Mouse (Mus musculus): ENCODE measurements around the gene Zcchc14. TPM values are rescaled to one million over a fixed set of nuclear protein-coding genes. Genes with fewer than 3 reads are reported as not detected.

Gene Zcchc14
- polyA plus RNA-seq, 1 experiment from 2014 or later = 19.0 TPM

- H3K36me3 ChIP-seq (ENCODE audit: control insufficient read depth, insufficient read depth, low read length) = peaks cover 5% of the 10 kb centered on the region; the same call in 1 of the 2 replicates
- DNase-seq (ENCODE audit: low spot score) (no peak), ATAC-seq (ENCODE audit: insufficient number of reproducible peaks, low FRiP score, low TSS enrichment, low read depth) (no peak)
- H3K4me2 ChIP-seq (ENCODE audit: low read depth, severe bottlenecking) = no peak overlapping the region
- no peak overlapping the region for H3K27ac ChIP-seq (replicated peaks; ENCODE audit: low read depth, low read length)
- H3K27me3 ChIP-seq (ENCODE audit: control insufficient read depth, insufficient read depth, low read length) = no peaks in the 10 kb centered on the region
- H3K4me3 ChIP-seq (ENCODE audit: low read depth, low read length) = no peak overlapping the region
- no peak overlapping the region for H3K9ac ChIP-seq (ENCODE audit: low read length)
- H3K9me3 ChIP-seq (ENCODE audit: control insufficient read depth, low read length) = no peaks in the 10 kb centered on the region
- no peaks in the 10 kb centered on the region for H3K4me1 ChIP-seq (ENCODE audit: control insufficient read depth, insufficient read depth, low read length)
- WGBS = 91% methylated on average over 12 of the region's 12 CpGs
These were observed 92.9 kb downstream of the Zcchc14 start for GRCm38 (mm10) chr8:121559801-121560200.

- H3K36me3 ChIP-seq (ENCODE audit: control insufficient read depth, insufficient read depth, low read length) = peaks cover 8% of the 10 kb centered on the region; the same call in 1 of the 2 replicates
These were observed 94.2 kb downstream of the Zcchc14 start for GRCm38 (mm10) chr8:121558538-121558937.

GRCm38 (mm10) chr8:121557746-121558145, 95.0 kb downstream of the Zcchc14 start:
- Histone ChIP-seq H3K36me3 (ENCODE audit: control insufficient read depth, insufficient read depth, low read length) (peaks cover 11% of the 10 kb centered on the region; the same call in 1 of the 2 replicates), H3K27me3 (ENCODE audit: control insufficient read depth, insufficient read depth, low read length) (no peaks in the 10 kb centered on the region), H3K9me3 (ENCODE audit: control insufficient read depth, low read length) (no peaks in the 10 kb centered on the region), H3K4me3 (ENCODE audit: low read depth, low read length) (no peak overlapping the region), H3K4me1 (ENCODE audit: control insufficient read depth, insufficient read depth, low read length) (no peaks in the 10 kb centered on the region), H3K4me2 (ENCODE audit: low read depth, severe bottlenecking) (no peak overlapping the region), H3K27ac (replicated peaks; ENCODE audit: low read depth, low read length) (no peak overlapping the region), H3K9ac (ENCODE audit: low read length) (no peak overlapping the region)
- DNase-seq (ENCODE audit: low spot score) = no peak
- no peak for ATAC-seq (ENCODE audit: insufficient number of reproducible peaks, low FRiP score, low TSS enrichment, low read depth)
- 83% methylated on average over 11 of the region's 11 CpGs for WGBS

More at GRCm38 (mm10) chr8:121558538-121558937, 94.2 kb downstream of the Zcchc14 start:
- 81% methylated on average over 16 of the region's 16 CpGs for WGBS
- Histone ChIP-seq H3K9ac (ENCODE audit: low read length) (no peak overlapping the region), H3K4me2 (ENCODE audit: low read depth, severe bottlenecking) (no peak overlapping the region), H3K4me3 (ENCODE audit: low read depth, low read length) (no peak overlapping the region), H3K27ac (replicated peaks; ENCODE audit: low read depth, low read length) (no peak overlapping the region), H3K4me1 (ENCODE audit: control insufficient read depth, insufficient read depth, low read length) (no peaks in the 10 kb centered on the region), H3K27me3 (ENCODE audit: control insufficient read depth, insufficient read depth, low read length) (no peaks in the 10 kb centered on the region), H3K9me3 (ENCODE audit: control insufficient read depth, low read length) (no peaks in the 10 kb centered on the region)
- DNase-seq (ENCODE audit: low spot score) = no peak
- no peak for ATAC-seq (ENCODE audit: insufficient number of reproducible peaks, low FRiP score, low TSS enrichment, low read depth)

GRCm38 (mm10) chr8:121553831-121554475, 98.7 kb downstream of the Zcchc14 start:
- Histone ChIP-seq H3K4me3 (ENCODE audit: low read depth, low read length) (no peak overlapping the region), H3K27ac (replicated peaks; ENCODE audit: low read depth, low read length) (no peak overlapping the region), H3K9ac (ENCODE audit: low read length) (no peak overlapping the region), H3K4me1 (ENCODE audit: control insufficient read depth, insufficient read depth, low read length) (no peaks in the 10 kb centered on the region), H3K4me2 (ENCODE audit: low read depth, severe bottlenecking) (no peak overlapping the region), H3K36me3 (ENCODE audit: control insufficient read depth, insufficient read depth, low read length) (peaks cover 11% of the 10 kb centered on the region), H3K27me3 (ENCODE audit: control insufficient read depth, insufficient read depth, low read length) (no peaks in the 10 kb centered on the region), H3K9me3 (ENCODE audit: control insufficient read depth, low read length) (no peaks in the 10 kb centered on the region)
- 96% methylated on average over 32 of the region's 32 CpGs for WGBS
- DNase-seq (ENCODE audit: low spot score) (no peak), ATAC-seq (ENCODE audit: insufficient number of reproducible peaks, low FRiP score, low TSS enrichment, low read depth) (no peak)

- peaks cover 11% of the 10 kb centered on the region for H3K36me3 ChIP-seq (ENCODE audit: control insufficient read depth, insufficient read depth, low read length)
- WGBS = 94% methylated on average over 9 of the region's 9 CpGs
- DNase-seq (ENCODE audit: low spot score) = no peak
- no peaks in the 10 kb centered on the region for H3K9me3 ChIP-seq (ENCODE audit: control insufficient read depth, low read length)
- H3K27ac ChIP-seq (replicated peaks; ENCODE audit: low read depth, low read length) = no peak overlapping the region
- H3K27me3 ChIP-seq (ENCODE audit: control insufficient read depth, insufficient read depth, low read length) = no peaks in the 10 kb centered on the region
- no peaks in the 10 kb centered on the region for H3K4me1 ChIP-seq (ENCODE audit: control insufficient read depth, insufficient read depth, low read length)
- no peak overlapping the region for H3K9ac ChIP-seq (ENCODE audit: low read length)
- ATAC-seq (ENCODE audit: insufficient number of reproducible peaks, low FRiP score, low TSS enrichment, low read depth) = no peak
- H3K4me3 ChIP-seq (ENCODE audit: low read depth, low read length) = no peak overlapping the region
- no peak overlapping the region for H3K4me2 ChIP-seq (ENCODE audit: low read depth, severe bottlenecking)
These were observed 100.2 kb downstream of the Zcchc14 start for GRCm38 (mm10) chr8:121552506-121552905.

GRCm38 (mm10) chr8:121551065-121551985, 101.4 kb downstream of the Zcchc14 start:
- Histone ChIP-seq H3K4me3 (ENCODE audit: low read depth, low read length) (no peak overlapping the region), H3K9me3 (ENCODE audit: control insufficient read depth, low read length) (no peaks in the 10 kb centered on the region), H3K36me3 (ENCODE audit: control insufficient read depth, insufficient read depth, low read length) (peaks cover 11% of the 10 kb centered on the region), H3K27me3 (ENCODE audit: control insufficient read depth, insufficient read depth, low read length) (no peaks in the 10 kb centered on the region), H3K4me2 (ENCODE audit: low read depth, severe bottlenecking) (no peak overlapping the region), H3K9ac (ENCODE audit: low read length) (no peak overlapping the region), H3K4me1 (ENCODE audit: control insufficient read depth, insufficient read depth, low read length) (no peaks in the 10 kb centered on the region), H3K27ac (replicated peaks; ENCODE audit: low read depth, low read length) (no peak overlapping the region)
- 82% methylated on average over 24 of the region's 24 CpGs for WGBS
- ATAC-seq (ENCODE audit: insufficient number of reproducible peaks, low FRiP score, low TSS enrichment, low read depth) (no peak), DNase-seq (ENCODE audit: low spot score) (no peak)

- Histone ChIP-seq H3K4me1 (ENCODE audit: control insufficient read depth, insufficient read depth, low read length) (no peaks in the 10 kb centered on the region), H3K27me3 (ENCODE audit: control insufficient read depth, insufficient read depth, low read length) (no peaks in the 10 kb centered on the region), H3K4me2 (ENCODE audit: low read depth, severe bottlenecking) (no peak overlapping the region), H3K36me3 (ENCODE audit: control insufficient read depth, insufficient read depth, low read length) (peaks cover 11% of the 10 kb centered on the region), H3K9me3 (ENCODE audit: control insufficient read depth, low read length) (no peaks in the 10 kb centered on the region), H3K9ac (ENCODE audit: low read length) (no peak overlapping the region), H3K4me3 (ENCODE audit: low read depth, low read length) (no peak overlapping the region), H3K27ac (replicated peaks; ENCODE audit: low read depth, low read length) (no peak overlapping the region)
- 87% methylated on average over 6 of the region's 6 CpGs for WGBS
- no peak for DNase-seq (ENCODE audit: low spot score)
- no peak for ATAC-seq (ENCODE audit: insufficient number of reproducible peaks, low FRiP score, low TSS enrichment, low read depth)
These were observed 102.6 kb downstream of the Zcchc14 start for GRCm38 (mm10) chr8:121550056-121550455.

All from limb, embryonic 11.5 days (tissue).